Mouse (Mus musculus) brain, adult 2 months (tissue): ENCODE results near the gene Slc29a1.
A peak's percentile ranks its signal among the peaks of the same experiment; 100 is the strongest.

Experiments used
- DNase-seq: peaks from one replicate; pipeline ENCODE4 v3.0.0; 2011; ENCODE audit warnings: low read depth, low spot score

Slc29a1 gene

GRCm38 (mm10) chr17:45589844-45590243 lies 9.6 kb downstream of the Slc29a1 start:
- no peak for DNase-seq

GRCm38 (mm10) chr17:45589236-45589635 lies 10.2 kb downstream of the Slc29a1 start:
- peak; percentile 68 for DNase-seq

GRCm38 (mm10) chr17:45588370-45588769 lies 11.0 kb downstream of the Slc29a1 start:
- DNase-seq = no peak

DNA sequence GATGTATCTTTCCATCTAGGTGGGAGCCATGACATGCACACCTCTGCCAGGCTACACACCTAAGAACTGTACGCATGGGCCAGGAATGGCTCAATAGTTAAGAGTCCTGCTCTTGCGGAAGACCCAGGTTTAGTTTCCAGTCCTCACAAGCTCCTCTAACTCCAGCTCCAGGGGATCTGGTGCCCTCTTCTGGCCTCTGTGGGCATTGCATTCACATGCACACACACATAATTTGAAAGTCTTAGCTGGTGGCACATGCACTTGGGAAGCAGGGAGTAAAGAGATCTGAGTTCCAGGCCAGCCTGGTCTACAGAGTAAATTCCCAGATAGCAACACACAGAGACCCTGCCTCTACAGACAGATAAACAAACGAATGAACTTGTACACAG lies 13.0 kb downstream of the Slc29a1 start:
- DNase-seq = no peak

DNA sequence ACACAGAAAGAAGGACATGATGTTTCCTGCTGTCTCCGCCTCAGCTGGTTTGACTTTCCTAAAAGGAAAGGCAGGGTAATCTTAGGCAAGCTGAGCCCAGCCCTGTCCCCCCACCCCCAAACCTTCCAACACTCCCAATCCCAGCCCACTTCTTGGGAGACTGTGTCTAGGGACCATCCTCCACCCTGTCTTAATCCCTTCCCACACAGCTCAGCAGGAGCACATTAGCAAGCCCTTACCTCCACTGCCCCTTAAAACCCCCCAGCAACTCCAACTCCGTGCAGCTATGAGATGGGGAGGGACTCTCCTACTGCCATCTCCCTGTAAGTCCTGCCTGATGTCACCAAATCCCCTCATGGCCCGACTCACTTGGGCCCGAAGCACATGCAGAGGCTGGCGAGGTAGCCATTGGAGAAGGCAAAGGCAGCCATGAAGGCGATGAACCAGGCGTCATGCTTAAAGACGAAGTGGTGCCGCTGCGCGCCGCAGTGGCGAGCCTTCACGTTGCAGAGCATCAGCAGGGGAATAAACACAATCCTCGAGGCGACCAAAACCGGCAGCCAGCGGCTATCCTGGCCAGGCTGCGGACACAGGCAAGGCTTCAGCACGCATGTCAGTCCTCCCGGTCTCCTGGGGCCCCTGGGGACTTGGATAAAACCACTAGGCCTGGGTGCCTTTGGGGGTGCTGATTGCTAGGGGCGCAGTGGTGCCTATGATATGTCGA lies 13.5 kb downstream of the Slc29a1 start:
- no peak for DNase-seq

DNA sequence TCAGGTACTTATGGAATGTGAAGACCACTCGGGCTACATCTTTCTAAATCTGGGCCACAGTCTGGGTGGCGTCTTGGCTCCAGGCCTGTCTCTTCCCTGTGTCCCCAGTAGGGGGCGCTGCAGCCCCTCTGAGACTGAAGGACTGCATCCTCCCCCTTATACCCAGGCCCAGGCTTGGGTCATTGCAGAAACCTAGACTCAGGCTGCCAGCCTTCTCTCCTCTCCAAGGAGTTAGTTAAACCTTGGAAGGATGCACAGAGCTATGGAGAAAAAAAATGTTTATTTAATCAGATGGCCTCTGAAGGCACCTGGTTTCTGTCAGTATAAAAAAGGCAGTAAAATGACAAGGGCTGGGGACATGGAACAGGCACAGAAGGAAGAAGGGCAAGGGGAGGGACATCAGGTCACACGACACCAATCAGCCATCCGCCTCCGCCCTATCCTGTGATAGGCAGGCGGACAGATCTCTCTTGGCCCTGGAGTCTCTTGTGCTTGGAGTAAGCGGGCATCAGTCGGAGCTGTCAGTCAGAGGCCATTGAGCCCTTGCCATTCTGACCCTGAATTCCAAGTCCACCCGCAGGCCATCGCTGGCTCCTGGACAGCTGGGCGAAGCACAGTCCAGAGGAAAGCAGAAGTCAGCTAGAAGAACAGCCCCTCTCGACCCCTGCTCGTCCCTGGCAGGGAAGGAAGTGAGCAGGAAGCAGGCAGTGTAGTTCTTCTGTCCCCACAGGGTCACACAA lies 14.3 kb downstream of the Slc29a1 start:
- peak; percentile 84 for DNase-seq

DNA sequence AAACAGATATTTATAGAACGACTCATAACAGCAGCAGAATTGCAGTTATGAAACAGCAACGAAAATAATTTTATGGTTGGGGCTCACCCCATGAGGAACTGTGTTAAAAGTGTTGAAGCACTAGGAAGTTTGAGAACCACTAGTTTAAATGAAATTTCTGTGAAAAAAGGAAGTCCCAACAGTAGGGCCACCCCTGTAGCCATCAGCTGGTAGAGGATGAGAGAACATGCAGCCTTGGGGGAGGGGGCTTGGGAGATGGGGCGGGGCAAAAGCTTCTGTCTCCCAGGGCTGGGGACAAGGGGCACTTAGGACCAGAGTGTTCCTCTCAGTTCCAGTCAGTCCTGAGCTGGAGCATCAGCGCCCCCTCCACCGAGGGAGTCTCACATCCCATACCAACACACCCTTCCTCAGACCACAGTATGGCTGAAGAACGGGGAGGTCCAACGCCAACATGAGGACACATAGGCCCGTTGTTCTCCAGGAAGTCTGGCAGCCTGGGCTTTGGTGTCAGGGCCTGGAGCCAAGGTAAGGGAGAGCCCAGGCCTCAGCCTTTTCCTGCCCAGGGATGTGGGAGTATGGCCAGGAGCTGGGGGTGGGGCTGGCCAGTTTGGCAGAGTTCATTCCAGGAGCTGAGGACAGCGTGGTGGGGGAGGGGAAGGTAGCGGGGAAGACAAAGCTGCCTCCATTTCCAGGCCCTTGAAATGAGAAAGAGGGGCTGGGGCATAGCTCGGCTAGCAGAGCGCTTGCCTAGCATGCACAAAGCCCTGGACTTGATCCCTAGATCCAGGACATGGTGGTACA lies 15.1 kb downstream of the Slc29a1 start:
- DNase-seq = peak; percentile 87

DNA sequence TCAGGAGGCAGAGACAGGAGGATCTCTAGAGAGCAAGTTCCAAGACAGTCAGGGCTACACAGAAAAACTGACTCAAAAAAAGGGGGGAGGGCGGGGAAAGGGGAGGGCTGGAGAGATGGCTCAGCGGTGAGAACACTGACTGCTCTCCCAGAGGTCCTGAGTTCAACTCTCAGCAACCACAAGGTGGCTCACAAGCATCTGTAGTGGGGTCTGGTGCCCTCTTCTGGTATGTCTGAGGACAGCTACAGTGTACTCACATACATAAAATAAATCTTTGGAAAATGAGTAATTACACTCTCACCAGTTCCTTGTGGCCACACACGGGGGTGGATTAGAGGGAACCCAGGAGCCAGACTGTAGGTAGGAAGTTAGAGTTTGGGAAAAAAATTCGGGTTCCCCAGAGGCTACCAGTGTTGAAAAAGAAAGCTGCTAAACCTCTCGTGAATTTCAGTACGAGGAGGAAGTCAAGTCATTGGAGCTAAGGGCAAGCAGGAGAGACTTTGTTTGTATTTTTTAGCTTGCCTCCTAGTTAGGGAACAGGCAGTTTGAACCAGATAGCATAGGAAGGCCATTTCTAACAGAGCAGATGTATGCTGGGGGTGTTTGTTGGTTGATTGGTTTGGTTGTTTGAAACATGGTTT lies 16.6 kb downstream of the Slc29a1 start:
- peak; percentile 64 for DNase-seq

GRCm38 (mm10) chr17:45582188-45582587 lies 17.2 kb downstream of the Slc29a1 start:
- DNase-seq = no peak

- peak; percentile 90 for DNase-seq
Measured at GRCm38 (mm10) chr17:45581567-45581983, 17.8 kb downstream of the Slc29a1 start.

DNA sequence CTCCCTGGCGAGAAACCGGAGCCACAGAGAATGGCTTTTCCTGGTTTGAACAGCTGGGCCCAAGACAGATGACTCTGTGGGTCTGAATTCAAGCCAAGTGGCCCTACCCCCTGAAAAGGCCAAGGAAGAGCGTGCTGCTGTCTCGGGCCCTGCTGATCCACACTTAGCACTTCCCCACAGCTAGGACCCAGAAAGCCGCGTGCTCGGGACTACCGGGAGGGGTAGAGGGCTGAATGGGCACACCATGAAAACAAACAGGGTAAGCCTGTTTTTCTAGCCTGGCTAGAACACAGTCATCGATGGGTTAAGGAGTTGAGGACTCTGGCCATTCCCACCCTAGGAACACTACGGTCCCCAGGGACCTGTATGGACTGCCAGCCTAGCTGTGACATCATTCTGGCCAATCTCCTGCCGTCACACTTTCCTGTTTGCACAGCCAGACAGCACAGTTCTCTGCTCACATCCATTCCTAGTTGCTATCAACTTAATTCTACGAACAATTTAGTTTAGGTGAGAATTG lies 18.4 kb downstream of the Slc29a1 start:
- DNase-seq = no peak

GRCm38 (mm10) chr17:45579554-45579953 lies 19.9 kb downstream of the Slc29a1 start:
- no peak for DNase-seq

- peak; percentile 48 for DNase-seq
Measured at GRCm38 (mm10) chr17:45578843-45579242, 20.6 kb downstream of the Slc29a1 start.

DNA sequence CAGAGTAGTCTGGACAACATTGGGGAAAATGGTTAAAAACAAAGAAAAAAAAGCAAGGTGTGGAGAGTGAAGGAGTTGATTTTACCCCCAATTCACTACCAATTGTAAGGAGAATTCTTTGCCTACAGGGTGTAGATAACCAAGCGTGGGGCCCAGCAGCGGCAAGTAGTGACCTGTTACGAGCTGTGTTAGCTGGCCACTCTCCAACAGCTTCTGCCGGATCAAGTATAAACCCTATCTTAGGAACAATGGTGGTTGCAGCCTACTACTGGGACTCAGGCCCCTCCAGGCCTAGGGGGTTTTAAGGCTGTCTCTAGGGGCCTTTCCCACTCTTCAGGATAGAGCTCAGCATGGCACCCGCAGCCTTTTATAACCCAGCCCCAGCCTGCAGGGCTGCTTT lies 21.2 kb downstream of the Slc29a1 start:
- no peak for DNase-seq

DNA sequence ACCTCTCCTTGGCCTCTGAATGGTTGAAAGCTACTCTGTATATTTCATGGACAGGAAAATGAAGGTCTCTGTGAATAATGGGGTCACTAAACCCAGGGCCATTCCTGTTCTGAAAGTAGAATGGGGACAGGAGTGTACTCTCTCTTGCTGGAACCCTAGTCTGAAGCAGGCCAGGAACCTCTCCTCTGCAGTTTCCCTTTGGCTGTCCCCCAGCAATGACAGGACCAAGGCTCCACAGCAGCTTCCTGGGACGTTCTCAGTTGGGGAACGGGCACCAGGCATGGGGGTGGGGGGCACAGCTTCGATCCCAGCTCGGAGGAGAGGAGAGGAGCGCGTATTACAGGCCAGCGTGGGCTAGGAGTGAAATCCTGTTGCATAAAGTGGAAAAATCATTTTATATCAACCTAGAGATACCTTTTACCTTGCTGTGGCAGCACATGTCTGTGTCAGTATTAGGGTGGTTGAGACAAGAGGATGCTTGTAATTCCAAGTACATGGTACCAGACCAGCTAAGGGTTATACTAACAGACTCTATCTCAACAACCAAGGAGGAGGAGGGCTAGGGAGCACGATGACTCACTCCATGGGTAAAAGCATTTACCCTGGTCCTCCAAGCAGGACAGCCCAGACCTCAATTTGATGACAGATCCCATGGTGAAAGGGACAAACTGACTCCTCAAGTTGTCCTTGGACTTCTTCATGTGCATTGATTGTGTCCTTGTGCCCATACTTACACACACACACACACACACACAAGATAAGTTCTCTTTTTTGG lies 24.1 kb downstream of the Slc29a1 start:
- DNase-seq = no peak

DNA sequence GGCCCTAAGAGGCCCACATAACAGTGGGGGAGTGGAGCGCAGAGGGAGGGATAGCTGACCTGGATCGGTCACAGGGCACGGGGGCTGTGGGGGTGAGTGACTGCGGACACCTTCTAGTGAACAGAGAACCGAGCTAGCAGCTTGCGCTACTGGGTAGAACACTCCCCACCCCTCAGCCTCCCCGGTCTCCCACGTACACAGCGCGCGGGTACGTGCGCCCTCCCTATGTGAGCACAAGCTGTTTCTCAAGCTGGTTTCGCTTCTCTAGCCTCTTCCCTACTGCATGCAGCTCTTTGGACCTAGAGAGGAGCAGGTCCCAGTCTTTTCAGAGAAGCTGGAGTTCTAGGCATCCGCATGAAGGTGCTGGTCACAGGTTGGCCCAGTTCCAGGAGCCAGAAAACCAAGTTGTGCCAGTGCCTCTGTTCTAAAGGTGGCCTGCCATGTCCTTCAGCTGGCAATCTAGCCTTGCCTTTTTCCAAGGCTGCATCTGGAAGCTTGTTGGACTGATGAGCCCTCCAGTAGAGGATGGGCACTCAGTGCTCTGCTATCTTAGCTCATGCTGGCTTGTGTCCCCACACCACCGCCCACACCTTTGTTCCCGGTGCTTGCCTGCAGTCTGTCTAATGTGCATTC lies 25.2 kb downstream of the Slc29a1 start:
- peak; percentile 97 for DNase-seq

GRCm38 (mm10) chr17:45573780-45574123 lies 25.7 kb downstream of the Slc29a1 start:
- DNase-seq = peak; percentile 98

GRCm38 (mm10) chr17:45573087-45573779 lies 26.2 kb downstream of the Slc29a1 start, which contains the start of gene Hsp90ab1:
Hsp90ab1 (minus strand) TSS chr17:45573271.
- peak; percentile 99 for DNase-seq
